Mouse (Mus musculus): ENCODE data around the gene Gm8773. TPM values are rescaled to one million over a fixed set of nuclear protein-coding genes. Genes with fewer than 3 reads are reported as not detected.
A peak's percentile ranks its signal among the peaks of the same experiment; 100 is the strongest.

Gene Gm8773
- polyA plus RNA-seq (2016; fragmentation: Nextera tagmentation; extraction: Ambion mirVana): 1.5 and 1.8 TPM in 2 replicates

DNA sequence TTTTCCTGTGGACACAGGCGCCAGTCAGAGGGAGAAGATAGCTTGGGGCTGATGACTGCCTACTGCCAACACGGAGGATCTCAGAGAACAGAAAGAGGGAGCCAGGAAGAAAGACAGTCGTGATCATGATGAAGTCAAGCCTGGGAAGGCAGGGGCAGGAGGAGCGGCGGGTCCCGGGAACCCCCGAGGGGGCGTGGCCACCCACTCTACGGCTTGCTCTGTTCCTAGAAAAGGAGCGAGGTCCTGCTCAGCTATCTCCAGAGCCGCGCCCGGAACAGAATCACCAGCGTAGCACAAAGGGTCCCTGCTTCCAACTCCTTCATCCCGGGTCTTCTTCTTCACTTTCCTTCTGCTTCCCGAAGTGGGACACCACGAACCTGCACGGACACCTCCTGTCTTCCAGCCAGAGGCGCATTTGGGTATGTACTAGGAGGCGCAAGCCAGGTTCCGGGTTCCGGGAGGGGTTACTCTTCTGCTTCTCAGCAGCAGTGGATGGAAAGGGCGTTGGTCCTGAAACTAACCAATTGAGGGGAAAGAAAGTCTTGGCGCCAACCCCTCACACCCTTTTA is at the start of gene Gm8773:
Gm8773 (plus strand) TSS at position 51 of the 569 bp plus-strand sequence.
- Histone ChIP-seq H3K4me1 (peaks cover 4% of the 10 kb centered on the region; the same call in 1 of the 2 replicates), H3K4me3 (peak within 1 kb of the TSS; percentile 62), H3K36me3 (replicated peaks) (no peaks in the 10 kb centered on the region), H3K27me3 (replicated peaks; ENCODE audit: low read depth, poor library complexity, severe bottlenecking) (peaks cover 25% of the 10 kb centered on the region), H3K27ac (replicated peaks) (0 out of 2 replicates have a peak within 1 kb of the TSS, but pooled peaks have one; percentile 3), H3K9me3 (no peaks in the 10 kb centered on the region)
- peak; percentile 64 for DNase-seq (ENCODE audit: low spot score)
- WGBS: under 1% methylated on average over 24 of the region's 24 CpGs

- Histone ChIP-seq H3K27ac (replicated peaks) (no peak overlapping the region), H3K9me3 (no peaks in the 10 kb centered on the region), H3K4me1 (no peaks in the 10 kb centered on the region), H3K27me3 (replicated peaks; ENCODE audit: low read depth, poor library complexity, severe bottlenecking) (no peaks in the 10 kb centered on the region), H3K36me3 (replicated peaks) (peaks cover 25% of the 10 kb centered on the region), H3K4me3 (no peak overlapping the region)
- WGBS: 92% methylated on average over 3 of the region's 3 CpGs
- no peak for DNase-seq (ENCODE audit: low spot score)
Observed at GRCm38 (mm10) chr5:5533656-5534420, 39.8 kb upstream of the Gm8773 start.

GRCm38 (mm10) chr5:5536131-5536530 is 37.5 kb upstream of the Gm8773 start:
- Histone ChIP-seq H3K36me3 (replicated peaks) (peaks cover 48% of the 10 kb centered on the region), H3K4me3 (no peak overlapping the region), H3K27me3 (replicated peaks; ENCODE audit: low read depth, poor library complexity, severe bottlenecking) (no peaks in the 10 kb centered on the region), H3K27ac (replicated peaks) (no peak overlapping the region), H3K9me3 (no peaks in the 10 kb centered on the region), H3K4me1 (no peaks in the 10 kb centered on the region)
- WGBS: 91% methylated on average over 1 of the region's 1 CpGs
- no peak for DNase-seq (ENCODE audit: low spot score)

DNA sequence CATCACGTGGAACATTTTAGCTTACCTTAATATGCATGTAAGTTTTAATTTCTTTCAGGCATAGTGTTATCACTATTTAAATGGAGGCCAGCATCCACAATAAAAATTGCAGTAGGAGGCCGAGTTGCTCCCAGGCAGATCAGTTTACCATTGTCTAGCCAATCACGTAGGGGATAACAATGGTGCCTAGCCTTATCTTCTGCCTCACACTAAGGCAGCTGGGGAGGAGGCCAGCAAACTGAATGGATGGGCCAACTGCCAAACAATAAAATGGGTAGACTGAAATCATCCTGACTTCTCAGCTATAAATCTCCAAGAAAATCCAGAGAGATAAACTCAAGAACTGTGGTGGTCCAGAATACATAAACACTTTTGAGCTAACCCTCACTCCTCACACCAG is 33.8 kb upstream of the Gm8773 start:
- peaks cover 84% of the 10 kb centered on the region for H3K36me3 ChIP-seq (replicated peaks)

DNA sequence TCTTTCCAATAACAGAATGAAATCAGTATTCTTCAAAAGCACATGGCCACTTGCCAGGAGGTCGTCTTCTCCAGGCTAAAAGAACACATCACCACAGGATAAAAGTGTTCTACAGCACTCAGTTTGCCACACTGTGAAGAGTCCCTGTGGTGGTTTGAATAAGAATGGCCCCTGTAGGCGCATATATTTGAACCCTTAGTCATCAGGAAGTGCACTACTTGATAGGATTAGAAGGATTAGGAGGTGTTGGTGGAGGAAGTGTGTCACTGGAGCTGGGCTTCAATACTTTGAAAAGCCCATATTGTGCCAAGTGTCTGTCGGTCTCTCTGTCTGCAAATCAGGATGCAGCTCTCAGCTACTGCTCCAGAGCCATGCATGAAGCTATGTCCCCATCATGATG is 33.2 kb upstream of the Gm8773 start:
- no peak overlapping the region for H3K4me3 ChIP-seq
- H3K27me3 ChIP-seq (replicated peaks; ENCODE audit: low read depth, poor library complexity, severe bottlenecking): no peaks in the 10 kb centered on the region
- no peak overlapping the region for H3K27ac ChIP-seq (replicated peaks)
- no peak for DNase-seq (ENCODE audit: low spot score)
- peaks cover 85% of the 10 kb centered on the region for H3K36me3 ChIP-seq (replicated peaks)
- WGBS: 77% methylated on average over 3 of the region's 3 CpGs
- H3K4me1 ChIP-seq: no peaks in the 10 kb centered on the region
- no peaks in the 10 kb centered on the region for H3K9me3 ChIP-seq

More for the DNA sequence above, 33.8 kb upstream of the Gm8773 start:
- no peak for DNase-seq (ENCODE audit: low spot score)
- WGBS: 88% methylated on average over 3 of the region's 3 CpGs
- Histone ChIP-seq H3K4me1 (no peaks in the 10 kb centered on the region), H3K27me3 (replicated peaks; ENCODE audit: low read depth, poor library complexity, severe bottlenecking) (no peaks in the 10 kb centered on the region), H3K4me3 (no peak overlapping the region), H3K27ac (replicated peaks) (no peak overlapping the region), H3K9me3 (no peaks in the 10 kb centered on the region)

DNA sequence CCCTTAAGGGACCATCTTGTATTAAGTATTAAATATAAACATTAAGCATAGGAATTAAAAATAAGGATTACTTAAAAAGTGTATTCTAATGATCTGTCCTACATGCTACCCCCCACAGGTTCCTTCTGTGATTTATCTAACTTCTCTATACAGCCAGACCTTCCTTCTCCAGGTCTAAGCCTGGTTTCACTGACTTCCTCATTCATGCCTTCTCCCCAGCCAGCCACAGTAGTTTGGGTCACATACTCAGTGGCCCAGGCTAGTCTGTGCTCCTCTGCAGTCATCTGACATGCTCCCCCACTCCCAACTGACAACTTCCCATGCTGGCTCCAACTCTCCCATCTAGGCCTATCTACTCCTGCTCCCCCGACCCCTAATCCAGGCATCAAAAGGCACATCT is 22.5 kb upstream of the Gm8773 start:
- no peak for DNase-seq (ENCODE audit: low spot score)
- 83% methylated on average over 1 of the region's 1 CpGs for WGBS
- no peak overlapping the region for H3K4me3 ChIP-seq
- no peaks in the 10 kb centered on the region for H3K9me3 ChIP-seq
- H3K27me3 ChIP-seq (replicated peaks; ENCODE audit: low read depth, poor library complexity, severe bottlenecking): no peaks in the 10 kb centered on the region
- no peaks in the 10 kb centered on the region for H3K4me1 ChIP-seq
- H3K27ac ChIP-seq (replicated peaks): no peak overlapping the region
- peaks cover 94% of the 10 kb centered on the region for H3K36me3 ChIP-seq (replicated peaks)

DNA sequence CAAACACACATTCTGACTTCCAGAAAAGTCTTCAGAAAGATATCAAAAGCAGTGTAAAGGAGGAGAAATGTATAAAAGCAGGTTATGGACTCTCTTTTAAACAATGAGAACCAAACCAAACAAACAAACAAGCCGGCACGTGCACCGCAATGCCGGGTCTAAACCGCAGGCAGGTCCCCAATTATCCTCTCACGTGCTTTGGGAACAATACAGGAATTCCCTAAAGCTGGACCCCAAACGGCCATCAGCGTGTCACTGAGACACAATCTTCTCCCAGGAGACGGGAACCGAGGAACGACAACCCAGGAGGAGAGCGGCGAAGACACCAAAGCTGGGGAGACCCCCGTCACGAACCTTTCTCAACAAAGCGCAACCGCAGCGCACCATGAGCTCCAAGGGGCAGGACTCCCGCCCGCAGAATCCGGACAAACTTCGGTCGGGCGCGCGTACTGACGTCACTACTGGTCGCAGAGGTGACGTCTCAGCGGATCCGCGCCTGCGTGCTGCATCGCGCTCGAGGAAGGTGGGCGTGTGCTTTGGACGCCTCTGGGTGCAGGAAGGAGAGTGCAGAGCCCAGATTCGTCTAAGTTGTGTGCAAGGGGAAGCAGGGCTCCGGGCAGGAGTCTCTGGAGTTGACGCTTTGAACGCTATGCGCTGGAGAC is 14.4 kb upstream of the Gm8773 start, which contains the start of gene Gtpbp10:
Gtpbp10 (minus strand) TSS at position 460 of the 662 bp plus-strand sequence.
- peak; percentile 94 for DNase-seq (ENCODE audit: low spot score)
- under 1% methylated on average over 43 of the region's 43 CpGs for WGBS
- H3K27ac ChIP-seq (replicated peaks): peak within 1 kb of the TSS; percentile 94

GRCm38 (mm10) chr5:5559798-5560197 is 13.8 kb upstream of the Gm8773 start:
- 49% methylated on average over 8 of the region's 8 CpGs for WGBS
- H3K27ac ChIP-seq (replicated peaks): peak overlapping the region; percentile 94

More for the DNA sequence above, 14.4 kb upstream of the Gm8773 start, which contains the start of gene Gtpbp10:
- Histone ChIP-seq H3K9me3 (no peaks in the 10 kb centered on the region), H3K4me1 (peaks cover 11% of the 10 kb centered on the region), H3K27me3 (replicated peaks; ENCODE audit: low read depth, poor library complexity, severe bottlenecking) (no peaks in the 10 kb centered on the region), H3K4me3 (peak within 1 kb of the TSS; percentile 75), H3K36me3 (replicated peaks) (peaks cover 19% of the 10 kb centered on the region)

GRCm38 (mm10) chr5:5561041-5561706 is 12.4 kb upstream of the Gm8773 start:
- Histone ChIP-seq H3K9me3 (no peaks in the 10 kb centered on the region), H3K27ac (replicated peaks) (no peak overlapping the region), H3K4me1 (peaks cover 11% of the 10 kb centered on the region), H3K27me3 (replicated peaks; ENCODE audit: low read depth, poor library complexity, severe bottlenecking) (no peaks in the 10 kb centered on the region), H3K4me3 (no peak overlapping the region), H3K36me3 (replicated peaks) (no peaks in the 10 kb centered on the region)
- DNase-seq (ENCODE audit: low spot score): no peak
- 73% methylated on average over 4 of the region's 4 CpGs for WGBS

More at GRCm38 (mm10) chr5:5559798-5560197, 13.8 kb upstream of the Gm8773 start:
- no peaks in the 10 kb centered on the region for H3K27me3 ChIP-seq (replicated peaks; ENCODE audit: low read depth, poor library complexity, severe bottlenecking)
- peaks cover 11% of the 10 kb centered on the region for H3K4me1 ChIP-seq
- no peaks in the 10 kb centered on the region for H3K9me3 ChIP-seq
- peaks cover 13% of the 10 kb centered on the region for H3K36me3 ChIP-seq (replicated peaks)
- H3K4me3 ChIP-seq: peak overlapping the region; percentile 75
- no peak for DNase-seq (ENCODE audit: low spot score)

DNA sequence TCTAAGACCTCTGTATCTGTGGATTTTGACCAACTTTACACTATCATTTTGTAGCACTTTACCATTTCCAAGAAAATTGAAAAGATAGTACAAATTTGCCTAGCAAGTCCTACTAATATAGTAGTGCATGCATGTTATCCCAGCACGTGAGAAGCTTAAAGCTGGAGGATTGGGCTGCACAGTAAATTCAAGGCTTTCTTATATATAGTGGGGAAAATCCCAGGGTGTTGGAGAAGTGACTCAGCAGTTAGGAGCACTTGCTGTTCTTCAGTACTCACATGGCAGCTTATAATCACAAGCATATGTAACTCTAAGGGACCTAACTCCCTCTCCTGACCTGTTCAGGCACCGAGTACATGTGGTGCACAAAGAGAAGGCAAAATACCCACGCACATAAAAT is 11.2 kb upstream of the Gm8773 start:
- H3K27ac ChIP-seq (replicated peaks): no peak overlapping the region
- no peaks in the 10 kb centered on the region for H3K27me3 ChIP-seq (replicated peaks; ENCODE audit: low read depth, poor library complexity, severe bottlenecking)
- H3K9me3 ChIP-seq: no peaks in the 10 kb centered on the region
- no peak for DNase-seq (ENCODE audit: low spot score)
- no peak overlapping the region for H3K4me3 ChIP-seq
- H3K36me3 ChIP-seq (replicated peaks): no peaks in the 10 kb centered on the region
- 66% methylated on average over 3 of the region's 3 CpGs for WGBS
- peaks cover 11% of the 10 kb centered on the region for H3K4me1 ChIP-seq

DNA sequence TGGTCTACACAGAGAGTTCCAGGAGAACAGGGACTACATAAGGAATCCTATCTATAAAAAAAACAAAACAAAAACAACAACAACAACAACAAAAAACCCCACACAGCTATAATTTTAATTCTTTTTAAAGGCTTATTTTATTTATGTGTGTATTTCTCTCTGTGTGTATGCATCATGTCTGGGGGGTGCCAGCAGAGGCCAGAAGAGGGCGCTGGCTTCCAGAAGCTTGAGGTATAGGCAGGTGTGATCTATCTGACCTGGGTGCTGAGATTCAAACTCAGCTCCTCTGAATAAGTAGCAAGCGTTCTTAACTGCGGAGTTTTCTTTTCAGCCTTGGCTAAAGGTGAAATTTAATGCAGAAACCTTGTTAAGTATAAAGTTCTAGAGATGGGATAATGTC is 14.1 kb downstream of the Gm8773 start:
- Histone ChIP-seq H3K27ac (replicated peaks) (no peak overlapping the region), H3K4me1 (no peaks in the 10 kb centered on the region), H3K4me3 (no peak overlapping the region), H3K9me3 (no peaks in the 10 kb centered on the region), H3K36me3 (replicated peaks) (no peaks in the 10 kb centered on the region), H3K27me3 (replicated peaks; ENCODE audit: low read depth, poor library complexity, severe bottlenecking) (no peaks in the 10 kb centered on the region)
- no peak for DNase-seq (ENCODE audit: low spot score)
- WGBS: 87% methylated on average over 3 of the region's 3 CpGs

DNA sequence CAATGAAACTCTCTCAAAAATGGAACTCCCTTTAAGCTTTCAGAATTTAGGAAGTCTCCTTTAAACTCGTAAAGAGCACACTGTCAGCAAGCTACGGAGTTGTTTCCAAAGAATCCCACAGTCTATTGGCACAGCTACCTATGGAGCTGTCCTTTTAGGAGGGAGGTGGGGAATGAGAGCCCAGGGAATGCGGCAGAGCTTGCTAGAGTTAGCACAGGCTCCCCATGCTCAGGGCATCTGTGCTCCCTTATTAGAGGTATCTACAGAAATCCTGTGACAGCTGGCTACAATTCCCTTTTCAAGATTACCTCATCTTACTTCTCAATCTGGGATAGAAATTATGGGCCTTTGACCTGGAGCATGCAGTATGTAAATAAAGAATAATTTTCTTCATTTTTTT is 36.9 kb downstream of the Gm8773 start:
- Histone ChIP-seq H3K4me3 (no peak overlapping the region), H3K4me1 (no peaks in the 10 kb centered on the region), H3K36me3 (replicated peaks) (no peaks in the 10 kb centered on the region), H3K9me3 (no peaks in the 10 kb centered on the region), H3K27ac (replicated peaks) (no peak overlapping the region), H3K27me3 (replicated peaks; ENCODE audit: low read depth, poor library complexity, severe bottlenecking) (no peaks in the 10 kb centered on the region)
- 57% methylated on average over 3 of the region's 3 CpGs for WGBS
- DNase-seq (ENCODE audit: low spot score): no peak

Measured in embryonic facial prominence, embryonic 10.5 days (tissue).